Mouse (Mus musculus): ENCODE measurements at regions not wholly inside any gene's neighbourhood (a gene's known extent, or its start where the extent isn't known, plus 50 kb on each side); places are given as distances from the start of the nearest gene placed in this dataset.

GRCm38 (mm10) chr2:40342579-40342978 is 1116.3 kb upstream of the Ppp6c start:
- H3K27me3 ChIP-seq: no peaks in the 10 kb centered on the region
- H3K4me1 ChIP-seq (replicated peaks): no peaks in the 10 kb centered on the region
- no peaks in the 10 kb centered on the region for H3K36me3 ChIP-seq
- H3K9ac ChIP-seq (replicated peaks): no peak overlapping the region
- H3K4me3 ChIP-seq (replicated peaks): no peak overlapping the region
- ATAC-seq: no peak
- WGBS: 96% methylated on average over 1 of the region's 1 CpGs
- H3K4me2 ChIP-seq (replicated peaks): no peak overlapping the region
- no peaks in the 10 kb centered on the region for H3K9me3 ChIP-seq
- no peak overlapping the region for H3K27ac ChIP-seq

GRCm38 (mm10) chr2:40332294-40332874 is 1106.1 kb upstream of the Ppp6c start:
- H3K36me3 ChIP-seq: no peaks in the 10 kb centered on the region
- H3K9me3 ChIP-seq: peaks cover 3% of the 10 kb centered on the region; the same call in 1 of the 2 replicates
- H3K4me1 ChIP-seq (replicated peaks): peaks cover 7% of the 10 kb centered on the region
- H3K9ac ChIP-seq (replicated peaks): no peak overlapping the region
- peak; percentile 89 for ATAC-seq
- no peak overlapping the region for H3K4me2 ChIP-seq (replicated peaks)
- peak overlapping the region; percentile 51; the same call in 1 of the 2 replicates for H3K27ac ChIP-seq
- no peak overlapping the region for H3K4me3 ChIP-seq (replicated peaks)
- H3K27me3 ChIP-seq: no peaks in the 10 kb centered on the region

DNA sequence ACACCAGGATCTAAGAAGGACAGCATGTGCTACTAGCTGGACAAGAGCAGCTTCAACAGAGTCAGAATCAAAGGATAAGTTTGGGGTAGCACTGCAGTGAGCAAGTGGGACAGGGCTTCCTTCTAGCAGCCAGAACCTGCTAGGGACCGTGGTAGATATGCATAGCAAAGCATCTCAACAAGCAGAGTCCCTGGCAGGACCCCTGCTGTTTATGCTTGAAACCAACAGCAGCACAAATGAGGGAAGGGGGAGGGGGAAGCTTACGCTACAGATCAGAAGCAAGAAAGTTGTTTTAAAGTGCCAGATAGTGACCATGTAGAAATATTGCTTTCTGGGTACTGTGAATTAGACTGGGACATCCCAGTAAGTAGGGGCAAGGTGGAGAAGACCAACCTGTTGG is 1095.3 kb upstream of the Ppp6c start:
- WGBS: 53% methylated on average over 2 of the region's 2 CpGs
- no peaks in the 10 kb centered on the region for H3K27me3 ChIP-seq
- H3K36me3 ChIP-seq: no peaks in the 10 kb centered on the region
- no peak overlapping the region for H3K4me2 ChIP-seq (replicated peaks)
- no peak overlapping the region for H3K9ac ChIP-seq (replicated peaks)
- H3K9me3 ChIP-seq: no peaks in the 10 kb centered on the region
- H3K4me1 ChIP-seq (replicated peaks): no peaks in the 10 kb centered on the region
- ATAC-seq: no peak
- H3K27ac ChIP-seq: no peak overlapping the region
- H3K4me3 ChIP-seq (replicated peaks): no peak overlapping the region

GRCm38 (mm10) chr2:40320710-40321441 is 1094.6 kb upstream of the Ppp6c start:
- no peaks in the 10 kb centered on the region for H3K4me1 ChIP-seq (replicated peaks)
- H3K4me2 ChIP-seq (replicated peaks): no peak overlapping the region
- WGBS: 78% methylated on average over 3 of the region's 3 CpGs
- H3K36me3 ChIP-seq: no peaks in the 10 kb centered on the region
- H3K9me3 ChIP-seq: no peaks in the 10 kb centered on the region
- ATAC-seq: no peak
- no peak overlapping the region for H3K9ac ChIP-seq (replicated peaks)
- no peak overlapping the region for H3K27ac ChIP-seq
- no peaks in the 10 kb centered on the region for H3K27me3 ChIP-seq
- H3K4me3 ChIP-seq (replicated peaks): no peak overlapping the region
